Mouse (Mus musculus): ENCODE data around the gene Foxc1. TPM values are rescaled to one million over a fixed set of nuclear protein-coding genes. Genes with fewer than 3 reads are reported as not detected.

The Foxc1 gene
- 10.4 and 11.6 TPM in 2 replicates for polyA plus RNA-seq (2016; fragmentation: Nextera tagmentation; extraction: Ambion mirVana)

GRCm38 (mm10) chr13:31806428-31806832 lies at the start of gene Foxc1:
Gene Foxc1, plus strand, starts transcription at chr13:31806633.
- no peaks in the 10 kb centered on the region for H3K9me3 ChIP-seq
- H3K9ac ChIP-seq, result peak within 1 kb of the TSS; percentile 95
- H3K4me2 ChIP-seq (replicated peaks), result peak within 1 kb of the TSS; percentile 87
- no peaks in the 10 kb centered on the region for H3K36me3 ChIP-seq
- under 1% methylated on average over 38 of the region's 40 CpGs for WGBS
- H3K4me3 ChIP-seq, result peak within 1 kb of the TSS; percentile 68
- peaks cover 16% of the 10 kb centered on the region for H3K4me1 ChIP-seq
- peaks cover 61% of the 10 kb centered on the region for H3K27me3 ChIP-seq
- ATAC-seq (ENCODE audit: insufficient number of reproducible peaks, insufficient read depth, low FRiP score, low TSS enrichment), result peak; percentile 83
- H3K27ac ChIP-seq, result peak within 1 kb of the TSS; percentile 98

GRCm38 (mm10) chr13:31760411-31760810 lies 46.0 kb upstream of the Foxc1 start:
- no peak overlapping the region for H3K27ac ChIP-seq

GRCm38 (mm10) chr13:31761057-31761456 lies 45.4 kb upstream of the Foxc1 start:
- H3K27ac ChIP-seq, result no peak overlapping the region

More at GRCm38 (mm10) chr13:31760411-31760810, 46.0 kb upstream of the Foxc1 start:
- H3K36me3 ChIP-seq, result no peaks in the 10 kb centered on the region
- 38% methylated on average over 4 of the region's 4 CpGs for WGBS
- ATAC-seq (ENCODE audit: insufficient number of reproducible peaks, insufficient read depth, low FRiP score, low TSS enrichment), result no peak; the same call in 1 of the 2 replicates
- H3K4me3 ChIP-seq, result no peak overlapping the region
- peaks cover 9% of the 10 kb centered on the region; the same call in 1 of the 2 replicates for H3K4me1 ChIP-seq
- no peak overlapping the region for H3K4me2 ChIP-seq (replicated peaks)
- no peak overlapping the region for H3K9ac ChIP-seq
- no peaks in the 10 kb centered on the region for H3K9me3 ChIP-seq
- no peaks in the 10 kb centered on the region for H3K27me3 ChIP-seq

GRCm38 (mm10) chr13:31764419-31764818 lies 42.0 kb upstream of the Foxc1 start:
- Histone ChIP-seq H3K9ac (no peak overlapping the region), H3K4me3 (no peak overlapping the region), H3K27ac (no peak overlapping the region), H3K27me3 (no peaks in the 10 kb centered on the region), H3K4me1 (peaks cover 9% of the 10 kb centered on the region; the same call in 1 of the 2 replicates), H3K9me3 (no peaks in the 10 kb centered on the region), H3K4me2 (replicated peaks) (no peak overlapping the region), H3K36me3 (no peaks in the 10 kb centered on the region)
- WGBS, result 91% methylated on average over 3 of the region's 3 CpGs
- no peak for ATAC-seq (ENCODE audit: insufficient number of reproducible peaks, insufficient read depth, low FRiP score, low TSS enrichment)

More at GRCm38 (mm10) chr13:31761057-31761456, 45.4 kb upstream of the Foxc1 start:
- peaks cover 9% of the 10 kb centered on the region; the same call in 1 of the 2 replicates for H3K4me1 ChIP-seq
- H3K4me3 ChIP-seq, result no peak overlapping the region
- H3K4me2 ChIP-seq (replicated peaks), result no peak overlapping the region
- no peak for ATAC-seq (ENCODE audit: insufficient number of reproducible peaks, insufficient read depth, low FRiP score, low TSS enrichment)
- H3K9me3 ChIP-seq, result no peaks in the 10 kb centered on the region
- H3K9ac ChIP-seq, result no peak overlapping the region
- H3K36me3 ChIP-seq, result no peaks in the 10 kb centered on the region
- WGBS, result 58% methylated on average over 4 of the region's 4 CpGs
- H3K27me3 ChIP-seq, result no peaks in the 10 kb centered on the region

GRCm38 (mm10) chr13:31765564-31765963 lies 40.9 kb upstream of the Foxc1 start:
- no peak overlapping the region for H3K4me2 ChIP-seq (replicated peaks)
- H3K9me3 ChIP-seq, result no peaks in the 10 kb centered on the region
- H3K27me3 ChIP-seq, result no peaks in the 10 kb centered on the region
- no peak overlapping the region for H3K9ac ChIP-seq
- no peak overlapping the region for H3K4me3 ChIP-seq
- H3K36me3 ChIP-seq, result no peaks in the 10 kb centered on the region
- 76% methylated on average over 2 of the region's 2 CpGs for WGBS
- no peak overlapping the region for H3K27ac ChIP-seq
- H3K4me1 ChIP-seq, result peaks cover 6% of the 10 kb centered on the region; the same call in 1 of the 2 replicates
- no peak for ATAC-seq (ENCODE audit: insufficient number of reproducible peaks, insufficient read depth, low FRiP score, low TSS enrichment)

GRCm38 (mm10) chr13:31772882-31773281 lies 33.6 kb upstream of the Foxc1 start:
- Histone ChIP-seq H3K36me3 (no peaks in the 10 kb centered on the region), H3K27ac (no peak overlapping the region), H3K4me1 (no peaks in the 10 kb centered on the region), H3K4me3 (no peak overlapping the region), H3K9ac (no peak overlapping the region), H3K27me3 (no peaks in the 10 kb centered on the region), H3K9me3 (no peaks in the 10 kb centered on the region), H3K4me2 (replicated peaks) (no peak overlapping the region)
- WGBS, result 75% methylated on average over 5 of the region's 5 CpGs
- no peak for ATAC-seq (ENCODE audit: insufficient number of reproducible peaks, insufficient read depth, low FRiP score, low TSS enrichment)

GRCm38 (mm10) chr13:31775762-31776161 lies 30.7 kb upstream of the Foxc1 start:
- Histone ChIP-seq H3K9me3 (no peaks in the 10 kb centered on the region), H3K27me3 (no peaks in the 10 kb centered on the region), H3K4me2 (replicated peaks) (no peak overlapping the region), H3K36me3 (no peaks in the 10 kb centered on the region), H3K4me1 (no peaks in the 10 kb centered on the region), H3K27ac (no peak overlapping the region), H3K9ac (no peak overlapping the region), H3K4me3 (no peak overlapping the region)
- 42% methylated on average over 5 of the region's 5 CpGs for WGBS
- ATAC-seq (ENCODE audit: insufficient number of reproducible peaks, insufficient read depth, low FRiP score, low TSS enrichment), result no peak

- ATAC-seq (ENCODE audit: insufficient number of reproducible peaks, insufficient read depth, low FRiP score, low TSS enrichment), result no peak
These were observed 27.0 kb upstream of the Foxc1 start for GRCm38 (mm10) chr13:31779281-31779981.

GRCm38 (mm10) chr13:31780299-31780698 lies 26.1 kb upstream of the Foxc1 start:
- Histone ChIP-seq H3K4me2 (replicated peaks) (no peak overlapping the region), H3K4me1 (no peaks in the 10 kb centered on the region), H3K27ac (no peak overlapping the region), H3K27me3 (no peaks in the 10 kb centered on the region), H3K9me3 (no peaks in the 10 kb centered on the region), H3K36me3 (no peaks in the 10 kb centered on the region), H3K9ac (no peak overlapping the region), H3K4me3 (no peak overlapping the region)
- 88% methylated on average over 3 of the region's 3 CpGs for WGBS
- no peak for ATAC-seq (ENCODE audit: insufficient number of reproducible peaks, insufficient read depth, low FRiP score, low TSS enrichment)

More at GRCm38 (mm10) chr13:31779281-31779981, 27.0 kb upstream of the Foxc1 start:
- H3K9ac ChIP-seq, result no peak overlapping the region
- H3K9me3 ChIP-seq, result no peaks in the 10 kb centered on the region
- no peaks in the 10 kb centered on the region for H3K4me1 ChIP-seq
- H3K36me3 ChIP-seq, result no peaks in the 10 kb centered on the region
- H3K27ac ChIP-seq, result no peak overlapping the region
- no peak overlapping the region for H3K4me3 ChIP-seq
- no peak overlapping the region for H3K4me2 ChIP-seq (replicated peaks)
- 65% methylated on average over 17 of the region's 17 CpGs for WGBS
- H3K27me3 ChIP-seq, result no peaks in the 10 kb centered on the region

- no peak for ATAC-seq (ENCODE audit: insufficient number of reproducible peaks, insufficient read depth, low FRiP score, low TSS enrichment)
- Histone ChIP-seq H3K27me3 (no peaks in the 10 kb centered on the region), H3K4me1 (no peaks in the 10 kb centered on the region), H3K27ac (no peak overlapping the region), H3K4me2 (replicated peaks) (no peak overlapping the region), H3K4me3 (no peak overlapping the region), H3K9me3 (no peaks in the 10 kb centered on the region), H3K9ac (no peak overlapping the region), H3K36me3 (no peaks in the 10 kb centered on the region)
- 83% methylated on average over 2 of the region's 2 CpGs for WGBS
These were observed 24.4 kb upstream of the Foxc1 start for GRCm38 (mm10) chr13:31782063-31782462.

- H3K9me3 ChIP-seq, result no peaks in the 10 kb centered on the region
- no peaks in the 10 kb centered on the region for H3K36me3 ChIP-seq
- no peak overlapping the region for H3K4me3 ChIP-seq
- H3K27ac ChIP-seq, result no peak overlapping the region
- no peak overlapping the region for H3K9ac ChIP-seq
- H3K27me3 ChIP-seq, result no peaks in the 10 kb centered on the region
- no peaks in the 10 kb centered on the region for H3K4me1 ChIP-seq
- no peak overlapping the region for H3K4me2 ChIP-seq (replicated peaks)
- ATAC-seq (ENCODE audit: insufficient number of reproducible peaks, insufficient read depth, low FRiP score, low TSS enrichment), result no peak
- WGBS, result 75% methylated on average over 7 of the region's 7 CpGs
These were observed 21.7 kb upstream of the Foxc1 start for GRCm38 (mm10) chr13:31784757-31785156.

GRCm38 (mm10) chr13:31792480-31793132 lies 13.8 kb upstream of the Foxc1 start:
- no peaks in the 10 kb centered on the region for H3K9me3 ChIP-seq
- ATAC-seq (ENCODE audit: insufficient number of reproducible peaks, insufficient read depth, low FRiP score, low TSS enrichment), result no peak
- peaks cover 9% of the 10 kb centered on the region; the same call in 1 of the 2 replicates for H3K4me1 ChIP-seq
- no peaks in the 10 kb centered on the region for H3K36me3 ChIP-seq
- H3K4me2 ChIP-seq (replicated peaks), result peak overlapping the region; percentile 42
- no peak overlapping the region for H3K27ac ChIP-seq
- 0 out of 2 replicates have a peak overlapping the region, but pooled peaks have one; percentile 19 for H3K4me3 ChIP-seq
- no peaks in the 10 kb centered on the region for H3K27me3 ChIP-seq
- 11% methylated on average over 17 of the region's 17 CpGs for WGBS
- H3K9ac ChIP-seq, result no peak overlapping the region
